Mouse (Mus musculus) CD8-positive naive resting alpha-beta T cell, adult 2 months (primary cell): ENCODE measurements around the gene Fgf15.
"Not testable (repeated sequence)": the region's sequence is repeated elsewhere in the genome, so short reads cannot be mapped to it uniquely, and the experiment has no call there.

Experiments used
- DNase-seq, 2 experiments: peaks; one replicate each; pipeline ENCODE4 v3.0.0; 2022; ENCODE audit warnings: low read depth in 2 of 2, low spot score in 2 of 2

Gene Fgf15

GRCm38 (mm10) chr7:144888564-144889299, 7.6 kb upstream of the Fgf15 start:
- DNase-seq: no peak

- not testable (repeated sequence) for DNase-seq
These were observed 5.7 kb upstream of the Fgf15 start for GRCm38 (mm10) chr7:144890661-144891060.

- DNase-seq: no peak
These were observed 4.5 kb upstream of the Fgf15 start for GRCm38 (mm10) chr7:144891863-144892262.

GRCm38 (mm10) chr7:144892322-144892721, 4.0 kb upstream of the Fgf15 start:
- DNase-seq: no peak

- DNase-seq: no peak
These were observed 2.1 kb upstream of the Fgf15 start for GRCm38 (mm10) chr7:144894191-144894590.

- DNase-seq: no peak
These were observed 1.6 kb upstream of the Fgf15 start for GRCm38 (mm10) chr7:144894706-144895105.

GRCm38 (mm10) chr7:144895305-144896111, 823 bp upstream of the Fgf15 start:
- DNase-seq: peak in 1 of 2 experiments; percentile 35

- DNase-seq: no peak
These were observed 2.2 kb downstream of the Fgf15 start for GRCm38 (mm10) chr7:144898506-144898905.

- DNase-seq: not testable (repeated sequence)
These were observed 9.2 kb downstream of the Fgf15 start for GRCm38 (mm10) chr7:144905514-144905913.

GRCm38 (mm10) chr7:144906708-144907397, 10.5 kb downstream of the Fgf15 start:
- DNase-seq: peak; percentile 48 to 60

- DNase-seq: no peak
These were observed 11.5 kb downstream of the Fgf15 start for GRCm38 (mm10) chr7:144907793-144908192.

- no peak for DNase-seq
These were observed 12.4 kb downstream of the Fgf15 start for GRCm38 (mm10) chr7:144908705-144909104.

GRCm38 (mm10) chr7:144911121-144911520, 14.8 kb downstream of the Fgf15 start:
- no peak for DNase-seq

GRCm38 (mm10) chr7:144912897-144913296, 16.6 kb downstream of the Fgf15 start:
- DNase-seq: no peak

- DNase-seq: no peak
These were observed 18.1 kb downstream of the Fgf15 start for GRCm38 (mm10) chr7:144914296-144914947.

- peak; percentile 82 to 93 for DNase-seq
These were observed 18.8 kb downstream of the Fgf15 start, which contains the start of gene LTO1 for GRCm38 (mm10) chr7:144914948-144915750. Gene LTO1, plus strand, starts transcription at chr7:144915100.

GRCm38 (mm10) chr7:144918823-144919222, 22.5 kb downstream of the Fgf15 start:
- DNase-seq: no peak

GRCm38 (mm10) chr7:144927591-144927990, 31.3 kb downstream of the Fgf15 start:
- no peak for DNase-seq

GRCm38 (mm10) chr7:144928009-144928888, 31.9 kb downstream of the Fgf15 start:
- no peak for DNase-seq
